Mouse (Mus musculus) stomach, postnatal 0 days (tissue): Measurements from ENCODE around the gene Lcmt2.
A peak's percentile ranks its signal among the peaks of the same experiment; 100 is the strongest.

Experiments used
- CTCF ChIP-seq: IDR thresholded peaks from 2 replicates; pipeline ENCODE4 v1.5.1; 2016; ENCODE audit warnings: antibody characterized with exemption, low read depth, mild to moderate bottlenecking, moderate library complexity
- EP300 ChIP-seq: optimal IDR thresholded peaks from 2 replicates; pipeline ENCODE3; 2016; ENCODE audit warnings: antibody characterized with exemption

- TF ChIP-seq CTCF (peak; percentile 56), EP300 (no peak)
Measured at GRCm38 (mm10) chr2:121188530-121188929, 48.1 kb upstream of the Lcmt2 start.
